Mouse (Mus musculus) natural killer cell, adult 2 months (primary cell): ENCODE data around the gene Artn.
A peak's percentile ranks its signal among the peaks of the same experiment; 100 is the strongest.

Source experiments
- DNase-seq, 2 experiments: peaks; one replicate each; pipeline ENCODE4 v3.0.0; 2022; ENCODE audit warnings: low spot score in 2 of 2

Gene Artn

GRCm38 (mm10) chr4:117918762-117919161 is 10.8 kb downstream of the Artn start:
- no peak for DNase-seq

DNA sequence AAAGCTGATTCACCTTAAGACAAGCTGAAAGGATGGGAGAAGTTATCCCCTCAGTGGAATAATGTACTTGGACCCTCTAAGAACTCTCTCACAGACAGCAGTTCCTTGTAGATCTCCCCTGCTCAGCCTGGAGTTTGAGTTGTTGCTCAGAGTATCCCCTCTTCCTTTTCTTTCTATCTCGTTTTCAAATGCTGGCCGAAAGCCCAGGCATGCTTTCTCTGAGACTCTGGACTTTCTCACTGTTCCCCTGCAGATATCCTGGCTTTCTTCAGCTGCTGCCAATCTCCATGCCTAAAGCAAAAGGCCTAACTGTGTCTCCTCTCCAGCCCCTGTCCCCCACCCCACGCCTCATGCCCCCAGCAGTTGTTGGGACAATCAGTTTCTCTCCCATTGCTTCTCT is 11.3 kb downstream of the Artn start:
- DNase-seq: no peak

- DNase-seq: no peak
These were observed 11.7 kb downstream of the Artn start for GRCm38 (mm10) chr4:117917847-117918246.

DNA sequence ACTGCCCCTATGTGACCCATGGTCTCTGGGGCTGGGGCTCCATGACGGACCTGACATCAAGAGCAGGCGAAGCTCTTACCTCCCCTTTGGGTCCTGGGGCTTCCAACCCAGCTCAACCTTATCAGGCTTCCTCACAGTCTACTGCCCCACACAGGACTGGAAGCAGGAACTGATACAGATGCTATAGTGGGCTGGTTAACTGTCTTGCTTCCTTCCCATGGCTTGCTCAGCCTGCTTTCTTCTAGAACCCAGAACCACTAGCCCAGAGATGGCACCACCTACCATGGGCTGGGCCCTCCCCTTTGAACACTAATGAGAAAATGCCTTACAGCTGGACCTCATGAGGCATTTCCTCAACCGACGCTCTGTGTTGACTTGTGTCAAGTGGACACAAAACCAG is 12.2 kb downstream of the Artn start:
- DNase-seq: no peak

DNA sequence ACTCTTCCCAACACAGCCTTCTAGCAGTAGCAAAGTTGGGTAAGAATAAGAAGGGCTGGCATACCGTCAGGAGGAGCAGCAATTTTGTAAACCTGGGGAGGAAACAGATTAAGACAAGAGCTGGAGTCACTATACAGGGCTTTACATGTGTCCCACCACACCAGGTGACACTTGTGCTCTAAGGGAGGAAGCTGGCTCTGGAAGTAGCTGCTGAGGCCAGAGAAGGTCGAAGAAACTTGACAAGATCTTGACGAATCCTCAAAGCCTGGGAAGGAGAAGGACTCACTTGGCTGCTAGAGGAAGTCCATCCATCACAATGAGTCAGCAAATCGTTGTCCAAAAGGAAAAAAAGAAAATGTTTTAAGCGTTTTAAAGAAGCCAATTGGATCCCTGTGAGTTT is 13.2 kb downstream of the Artn start:
- no peak for DNase-seq

DNA sequence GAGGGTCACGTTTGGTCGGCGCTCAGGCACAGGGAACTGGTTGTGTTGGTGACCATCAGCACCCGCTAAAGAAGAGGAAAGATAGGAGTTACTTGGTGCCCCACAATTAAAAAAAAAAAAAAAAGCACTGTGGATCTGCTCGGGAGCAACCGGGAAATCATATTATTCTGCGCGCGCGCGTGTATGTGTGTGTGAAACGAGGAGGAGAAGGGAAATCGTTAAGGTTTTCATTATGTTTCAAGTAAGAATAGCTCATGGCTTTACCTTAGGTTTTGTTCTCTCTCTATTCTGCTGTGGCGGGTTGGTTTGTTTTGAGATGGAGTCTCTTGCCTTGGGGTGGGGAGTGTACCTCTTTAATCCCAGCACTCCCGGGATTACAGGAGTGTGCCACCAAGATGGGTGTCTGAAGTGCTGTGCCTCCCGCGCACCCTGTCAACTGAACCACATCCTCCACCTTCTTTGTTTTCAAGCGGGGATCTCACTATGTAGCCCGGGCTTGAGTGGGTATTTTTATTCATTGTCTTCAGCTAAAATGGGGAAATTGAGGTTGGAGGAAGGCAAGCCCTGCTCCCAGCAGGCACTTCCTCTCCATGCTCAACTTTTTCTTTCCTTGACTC is 14.0 kb downstream of the Artn start:
- DNase-seq: no peak

DNA sequence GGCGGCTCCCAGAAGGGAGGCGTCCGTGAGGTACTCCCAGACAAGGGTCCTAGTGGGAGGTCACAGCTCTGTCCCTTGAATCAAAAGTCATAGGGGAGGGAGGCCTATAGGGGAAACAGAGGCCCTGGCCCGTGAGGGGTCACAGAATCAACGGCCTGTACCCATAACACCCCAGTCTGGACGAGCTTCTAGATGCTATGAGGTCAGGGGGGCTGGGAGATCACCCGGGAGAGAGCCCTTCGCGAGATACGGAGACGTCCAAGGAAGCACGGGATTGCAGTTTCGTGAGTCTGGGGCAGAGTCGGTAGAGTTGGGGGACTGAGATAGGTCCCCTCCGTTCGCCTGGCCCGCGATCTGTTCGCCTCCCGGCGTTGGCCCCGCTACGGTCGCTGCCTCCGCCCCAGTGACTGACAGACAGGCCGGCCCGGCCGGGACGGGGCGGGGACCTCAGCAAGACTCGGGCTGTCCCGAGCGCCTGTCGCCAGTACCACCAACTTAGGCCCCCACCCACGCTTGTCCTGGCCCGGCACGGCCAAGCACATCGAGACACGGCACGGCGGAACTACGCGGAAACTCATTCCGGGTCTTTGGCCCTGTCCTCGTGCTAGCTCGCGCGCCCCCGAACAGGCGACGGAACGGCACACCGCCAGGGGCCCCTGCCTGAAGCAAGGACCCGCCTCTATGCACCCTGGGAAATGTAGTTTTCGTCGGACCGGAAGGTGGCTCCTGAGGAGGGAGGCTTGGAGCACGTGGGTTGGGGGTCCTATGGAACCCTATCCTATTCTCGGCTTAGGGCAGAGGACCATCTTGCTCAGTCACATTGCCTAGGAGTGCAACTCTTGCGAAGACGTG is 14.7 kb downstream of the Artn start, which contains the start of gene Ipo13:
Ipo13 (minus strand) TSS at position 409 of the 852 bp plus-strand sequence.
- DNase-seq: peak; percentile 94 to 95

DNA sequence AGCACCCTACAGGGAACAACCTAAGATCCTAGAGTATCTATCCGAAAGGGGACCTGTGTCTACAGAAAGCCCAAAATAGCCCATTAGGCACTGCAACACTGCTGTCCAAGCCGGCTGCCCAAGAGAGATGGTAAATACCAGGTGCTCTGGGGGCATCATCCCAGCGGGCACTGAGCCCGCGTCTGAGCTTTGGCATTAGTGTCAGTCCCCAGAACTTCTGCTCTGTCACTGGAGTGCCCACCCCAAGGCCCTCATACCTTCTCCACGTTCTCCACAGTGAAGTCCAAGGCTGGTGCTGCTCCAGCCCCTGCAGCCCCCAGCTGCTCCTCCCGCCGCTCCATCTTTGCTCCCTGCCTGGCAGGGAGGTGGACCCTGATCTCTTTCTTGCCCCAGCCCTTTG is 15.5 kb downstream of the Artn start:
- DNase-seq: no peak

GRCm38 (mm10) chr4:117913421-117913820 is 16.1 kb downstream of the Artn start:
- no peak for DNase-seq

DNA sequence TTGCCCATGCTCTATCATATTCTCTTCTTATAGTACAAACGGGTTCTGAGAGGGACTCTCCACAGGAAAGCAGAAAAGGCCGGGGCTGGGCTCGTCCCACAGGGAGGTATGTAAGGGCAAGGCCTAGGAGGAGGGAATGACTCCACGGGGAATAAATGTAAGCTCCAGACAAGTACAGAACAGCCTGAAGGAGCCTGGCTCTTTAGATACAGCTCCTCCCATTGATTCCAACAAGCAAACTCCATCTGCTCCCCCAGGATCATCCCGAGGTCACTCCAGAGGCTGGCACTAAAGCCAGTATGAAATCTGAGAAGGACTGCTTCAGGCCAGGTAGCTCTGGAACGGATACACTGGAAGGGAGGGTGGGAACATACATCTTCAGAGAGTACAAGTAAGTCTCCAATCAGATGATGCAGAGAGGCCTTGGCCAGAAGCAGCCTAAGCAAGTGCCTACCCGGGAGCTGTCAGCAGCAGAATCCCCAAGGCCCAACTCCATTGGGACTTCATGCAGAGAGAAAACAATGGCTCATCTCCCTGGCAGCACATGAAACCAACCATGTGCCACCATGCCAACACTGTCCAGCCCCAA is 16.8 kb downstream of the Artn start:
- DNase-seq: no peak

DNA sequence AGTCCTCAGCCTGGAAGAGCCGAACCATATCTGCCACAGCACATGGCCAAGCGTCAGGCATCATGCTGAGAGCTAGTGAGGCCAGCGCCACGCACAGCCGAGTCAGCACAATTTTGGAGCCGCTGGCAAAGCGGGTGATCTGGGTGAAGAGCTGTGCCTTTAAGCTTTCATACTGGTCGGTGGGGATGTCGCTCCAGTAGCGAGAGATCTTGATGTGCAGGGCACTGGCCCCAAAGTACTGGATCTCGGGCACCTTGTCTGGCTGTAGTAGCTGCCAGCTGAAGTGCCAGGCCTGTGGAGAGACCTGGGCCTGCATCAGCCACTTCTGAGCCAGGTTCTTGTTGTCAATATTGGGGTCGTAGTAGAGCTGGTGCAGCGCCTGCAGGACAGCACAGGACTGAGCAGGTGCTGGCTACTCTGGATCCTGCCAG is 17.4 kb downstream of the Artn start:
- DNase-seq: no peak

DNA sequence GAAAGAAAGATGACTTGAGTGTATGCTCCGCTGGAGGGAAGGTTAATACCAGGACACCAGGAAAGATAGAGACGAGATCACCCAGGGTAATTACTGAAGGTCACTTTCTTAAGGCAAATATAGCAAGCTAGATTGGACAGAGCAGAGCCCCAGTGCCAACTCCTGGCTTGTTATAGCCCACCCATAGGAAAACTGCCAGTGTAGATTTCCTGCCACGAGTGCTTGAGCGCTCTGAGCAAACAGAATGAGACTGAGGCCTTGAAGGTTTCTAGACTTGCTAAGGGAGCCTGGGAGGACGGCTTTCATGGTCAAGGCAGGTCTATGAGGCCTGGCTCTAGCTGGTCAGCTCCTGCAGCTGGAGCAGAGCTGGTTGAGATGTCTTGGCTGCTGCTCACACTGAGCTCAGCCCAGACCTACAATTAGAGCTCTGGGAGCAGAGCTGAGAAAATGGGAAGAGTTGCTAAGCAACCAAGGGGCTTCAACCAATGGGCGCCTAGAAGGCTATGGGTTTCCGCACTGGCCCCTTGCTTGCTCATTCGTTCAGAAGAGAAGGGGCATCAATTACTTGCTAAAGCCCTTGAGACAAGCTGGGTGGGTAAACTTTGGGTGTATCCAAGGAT is 20.6 kb downstream of the Artn start:
- DNase-seq: no peak

DNA sequence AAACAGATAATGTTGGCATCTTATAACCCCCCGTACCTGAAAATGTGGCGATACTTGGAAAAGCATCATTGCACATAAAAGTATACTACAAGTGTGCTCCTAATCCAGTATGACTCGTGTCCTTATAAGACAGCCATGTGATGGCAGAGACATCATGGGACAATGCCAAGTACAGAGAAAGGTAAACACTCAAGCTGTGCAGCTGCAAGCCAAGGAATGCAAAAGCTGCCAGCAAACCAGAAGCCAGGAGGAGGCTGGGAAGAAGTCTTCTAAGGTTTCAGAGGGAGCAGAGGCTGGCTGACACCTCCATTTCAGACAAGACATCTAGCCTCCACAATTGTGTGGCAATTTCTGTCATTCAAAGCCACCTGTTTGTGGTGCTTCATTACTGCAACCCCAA is 23.4 kb downstream of the Artn start:
- DNase-seq: no peak

DNA sequence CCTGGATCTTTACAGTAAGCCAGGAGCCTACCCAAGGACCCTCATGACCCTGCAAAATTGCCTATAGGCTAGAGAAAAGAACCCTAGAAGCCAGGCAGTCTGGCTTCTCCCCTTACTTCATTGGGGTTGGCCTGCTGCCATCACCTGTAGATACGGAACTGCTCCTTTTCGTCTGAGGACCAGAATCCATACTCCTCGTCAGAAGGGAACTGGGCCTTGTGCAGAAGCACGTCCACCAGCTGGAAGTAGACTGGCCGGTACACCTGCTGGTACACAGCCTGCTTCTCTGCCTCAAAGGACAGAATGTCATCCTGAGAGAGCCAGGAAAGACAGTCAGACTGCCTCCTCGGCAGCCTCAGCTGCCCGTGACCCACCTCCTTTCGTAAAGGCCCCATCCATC is 24.8 kb downstream of the Artn start:
- DNase-seq: no peak

GRCm38 (mm10) chr4:117904094-117904493 is 25.5 kb downstream of the Artn start:
- DNase-seq: no peak

- no peak for DNase-seq
These were observed 31.5 kb downstream of the Artn start for GRCm38 (mm10) chr4:117898111-117898510.

GRCm38 (mm10) chr4:117896031-117896430 is 33.5 kb downstream of the Artn start:
- DNase-seq: no peak

GRCm38 (mm10) chr4:117895339-117895738 is 34.2 kb downstream of the Artn start:
- DNase-seq: no peak

- no peak for DNase-seq
These were observed 35.0 kb downstream of the Artn start for GRCm38 (mm10) chr4:117894601-117895000.

GRCm38 (mm10) chr4:117893376-117893775 is 36.2 kb downstream of the Artn start:
- DNase-seq: peak; percentile 28 to 50

- DNase-seq: peak; percentile 70 to 71
These were observed 37.8 kb downstream of the Artn start, which contains the start of gene Dph2 for GRCm38 (mm10) chr4:117891738-117892161. Gene Dph2 (minus strand): TSS chr4:117892032.

DNA sequence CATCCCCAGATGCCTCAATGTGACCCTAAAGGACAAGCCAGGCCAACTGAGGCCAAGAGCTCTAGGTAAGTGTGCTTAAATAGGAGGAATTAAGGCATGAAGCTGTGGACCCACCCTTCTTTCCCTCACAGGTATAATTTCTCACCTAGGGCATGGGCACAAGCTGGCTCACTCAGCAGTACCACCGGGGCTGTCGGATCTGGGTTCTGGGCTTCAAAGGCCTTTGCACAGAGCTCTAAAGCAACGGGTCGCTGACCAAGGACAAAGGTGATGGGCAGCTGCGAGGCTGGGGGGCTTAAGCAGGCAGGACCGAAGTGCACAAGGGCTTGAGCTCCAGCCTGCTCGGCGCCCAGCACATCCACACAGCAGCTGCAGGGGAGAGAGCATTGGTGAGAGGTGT is 38.8 kb downstream of the Artn start:
- DNase-seq: no peak
